Mouse (Mus musculus): ENCODE results near the gene Zfp692.
"Not testable (repeated sequence)": the region's sequence is repeated elsewhere in the genome, so short reads cannot be mapped to it uniquely, and the experiment has no call there.

The Zfp692 gene

GRCm38 (mm10) chr11:58354476-58354875 lies 47.6 kb downstream of the Zfp692 start:
- DNase-seq (ENCODE audit: low spot score), result no peak

DNA sequence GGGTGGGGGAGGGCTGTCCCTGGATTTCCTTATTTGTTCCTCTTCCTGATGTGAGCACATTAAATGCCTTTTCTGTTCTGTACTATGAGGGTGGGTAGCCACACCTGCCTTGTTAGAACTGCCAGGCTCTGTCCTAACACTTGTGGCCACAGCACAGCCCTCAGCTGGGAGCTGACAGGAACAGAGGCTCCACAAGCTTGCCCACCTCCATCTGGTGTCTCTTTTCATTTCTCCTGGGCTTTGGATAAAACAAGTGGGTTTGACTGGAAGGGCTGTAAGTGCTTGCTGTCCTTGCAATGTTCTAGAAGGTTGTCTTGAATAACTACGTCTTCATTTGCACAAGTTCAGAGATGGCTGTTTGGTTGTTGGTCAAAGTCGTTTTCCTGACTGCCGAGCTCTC lies 48.1 kb downstream of the Zfp692 start:
- DNase-seq (ENCODE audit: low spot score), result no peak

DNA sequence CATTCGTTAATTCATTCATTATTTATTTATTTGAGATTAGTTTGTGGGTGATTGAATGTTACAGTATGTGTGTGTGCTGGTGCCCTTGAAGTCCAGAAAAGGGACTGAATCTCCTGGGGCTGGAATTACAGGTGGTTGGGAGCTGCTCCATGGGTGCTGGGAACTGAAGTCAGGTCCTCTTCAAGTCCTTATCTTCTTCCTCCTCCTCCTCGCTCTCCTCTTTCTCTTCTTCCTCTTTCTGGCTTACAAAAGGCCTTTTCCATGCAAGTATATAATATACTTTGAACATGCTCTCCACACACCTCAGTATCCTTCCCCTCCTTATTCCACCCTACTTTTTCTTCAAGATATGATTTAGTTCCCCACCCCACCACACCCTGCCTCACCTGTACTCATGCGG lies 50.2 kb downstream of the Zfp692 start:
- no peak for DNase-seq (ENCODE audit: low spot score)

- no peak for DNase-seq (ENCODE audit: low spot score)
Observed at GRCm38 (mm10) chr11:58357844-58358534, 51.1 kb downstream of the Zfp692 start.

GRCm38 (mm10) chr11:58362562-58362961 lies 55.7 kb downstream of the Zfp692 start:
- DNase-seq (ENCODE audit: low spot score), result not testable (repeated sequence)

All from ovary, postnatal 36 days (tissue).